34 mouse cellular contexts compared by ENCODE assay signal in the genomic region with DNA sequence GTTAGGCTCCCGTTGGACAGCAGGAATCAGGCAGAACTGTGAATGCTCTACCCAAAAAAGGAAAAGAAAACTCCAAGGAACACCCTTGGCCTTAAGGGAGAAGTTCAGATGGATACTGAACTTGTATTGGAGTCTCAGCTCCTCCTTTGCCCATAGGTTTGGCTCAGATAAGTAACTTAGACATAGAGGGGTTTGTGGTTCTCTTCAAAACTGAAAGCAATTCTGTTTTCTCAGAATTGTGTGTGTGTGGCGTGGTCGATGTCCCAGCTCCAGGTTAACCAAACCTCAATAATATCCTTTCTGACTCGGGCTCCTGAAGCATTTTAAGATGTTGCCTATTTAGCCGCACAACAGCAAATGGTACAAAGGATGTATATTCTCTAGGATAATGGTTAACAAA. TPM values are rescaled to one million over a fixed set of nuclear protein-coding genes. Genes with fewer than 3 reads are reported as not detected.
DNase-seq lines count a peak whose midpoint lies in the region; ATAC-seq and TF ChIP-seq lines count a peak whose summit lies in the region.
"Had no signal": no experiment of that assay in that cellular context is flagged by ENCODE, and none has a peak within 500 bp of the region (broad histone marks: within the 10 kb centered on the region; RNA-seq: fewer than 3 reads in every experiment).

No protein-coding gene starts in this region.

- peaks cover 4% of the 10 kb centered on the region; the same call in 1 of the 2 replicates for H3K36me3 ChIP-seq in spleen, adult 2 months (ENCODE audit: control insufficient read depth, insufficient read depth, low read length)
- H3K36me3 ChIP-seq in forebrain, embryonic 15.5 days: no peaks in the 10 kb centered on the region
- H3K36me3 ChIP-seq: embryonic facial prominence, embryonic 12.5 days; embryonic facial prominence, embryonic 15.5 days; forebrain, embryonic 12.5 days; G1E; heart, embryonic 12.5 days; heart, embryonic 15.5 days; intestine, embryonic 15.5 days had no signal

- H3K9me3 ChIP-seq in forebrain, embryonic 15.5 days: no peaks in the 10 kb centered on the region
- H3K9me3 ChIP-seq: embryonic facial prominence, embryonic 12.5 days; embryonic facial prominence, embryonic 15.5 days; forebrain, embryonic 12.5 days; G1E; heart, embryonic 12.5 days; heart, embryonic 15.5 days; intestine, embryonic 15.5 days had no signal

- peak; percentile 60 for ATAC-seq in activated CD4-positive, CD25-positive, alpha-beta regulatory T cell, adult 4 months
- ATAC-seq in forebrain, embryonic 15.5 days (replicated peaks): no peak
- ATAC-seq: forebrain, embryonic 16.5 days; hindbrain, postnatal 0 days; intestine, embryonic 15.5 days; Patski had no signal

- H3K27me3 ChIP-seq in spleen, adult 2 months (ENCODE audit: control insufficient read depth, insufficient read depth, low read length): no peaks in the 10 kb centered on the region
- no peaks in the 10 kb centered on the region for H3K27me3 ChIP-seq in forebrain, embryonic 15.5 days
- H3K27me3 ChIP-seq: CH12.LX; embryonic facial prominence, embryonic 12.5 days; embryonic facial prominence, embryonic 15.5 days; intestine, embryonic 15.5 days had no signal

- no peak for DNase-seq in spleen, adult 2 months (ENCODE audit: low read depth in 1 of 2, low spot score in 2 of 2)
- no peak for DNase-seq in spleen, postnatal 10 days (ENCODE audit: low spot score in 2 of 2)
- DNase-seq in CD4-positive, CD25-positive, alpha-beta regulatory T cell, adult 2 months (ENCODE audit: low read depth, low spot score): peak; percentile 64
- peak; percentile 75 for DNase-seq in naive thymus-derived CD4-positive, alpha-beta T cell, adult 2 months (ENCODE audit: low read depth)
- DNase-seq in lung, postnatal 14 days: no peak
- DNase-seq in lung, postnatal 36 days: no peak
- DNase-seq: adrenal gland, adult 8-10 months; adrenal gland, postnatal 25 days; B cell, adult 2 months; cerebellum, adult 11-12 months; cerebellum, adult 8-10 months; cerebellum, postnatal 14 days; gastrocnemius, adult 2 months; gastrocnemius, postnatal 14 days; heart, adult 18-20 months; heart, postnatal 14 days; heart, postnatal 4 days; kidney, adult 11 months had no signal

- H3K4me3 ChIP-seq in spleen, adult 2 months (ENCODE audit: extremely low read depth, insufficient read depth, insufficient read length): no peak overlapping the region
- no peak overlapping the region for H3K4me3 ChIP-seq in forebrain, embryonic 15.5 days
- H3K4me3 ChIP-seq: embryonic facial prominence, embryonic 12.5 days; embryonic facial prominence, embryonic 15.5 days; forebrain, embryonic 12.5 days; gastrocnemius, adult 2 months; heart, embryonic 12.5 days; heart, embryonic 15.5 days; intestine, embryonic 15.5 days had no signal

- no peak overlapping the region for H3K4me2 ChIP-seq in forebrain, embryonic 15.5 days (replicated peaks)
- H3K4me2 ChIP-seq: embryonic facial prominence, embryonic 12.5 days; embryonic facial prominence, embryonic 15.5 days; forebrain, embryonic 12.5 days; heart, embryonic 15.5 days; hindbrain, embryonic 14.5 days; intestine, embryonic 15.5 days had no signal

- no peak overlapping the region for H3K9ac ChIP-seq in forebrain, embryonic 15.5 days (replicated peaks)
- H3K9ac ChIP-seq: embryonic facial prominence, embryonic 12.5 days; embryonic facial prominence, embryonic 15.5 days; forebrain, embryonic 12.5 days; heart, embryonic 12.5 days; heart, embryonic 15.5 days; hindbrain, embryonic 14.5 days; intestine, embryonic 15.5 days had no signal

- H3K4me1 ChIP-seq in spleen, adult 2 months (ENCODE audit: control insufficient read depth, insufficient read depth, insufficient read length): no peaks in the 10 kb centered on the region; the same call in 1 of the 2 replicates
- H3K4me1 ChIP-seq in forebrain, embryonic 15.5 days: 0 out of 2 replicates have a peak, but pooled peaks cover 3% of the 10 kb centered on the region
- H3K4me1 ChIP-seq: embryonic facial prominence, embryonic 12.5 days; intestine, embryonic 15.5 days had no signal

- WGBS in spleen, adult 2 months: 41% methylated on average over 5 of the region's 5 CpGs
- 96% methylated on average over 5 of the region's 5 CpGs for WGBS in forebrain, embryonic 15.5 days

- TF ChIP-seq POLR2A in spleen, adult 2 months (IDR thresholded peaks at IDR 0.05; ENCODE audit: low read depth, low read length): no peak

- no peak for TF ChIP-seq CTCF in spleen, adult 2 months (IDR thresholded peaks at IDR 0.05; ENCODE audit: extremely low read depth, insufficient read depth, insufficient read length, insufficient replicate concordance)

- peak overlapping the region; percentile 66; the same call in 1 of the 2 replicates for H3K27ac ChIP-seq in spleen, adult 2 months (ENCODE audit: insufficient read depth, low read length)
- H3K27ac ChIP-seq in forebrain, embryonic 15.5 days (replicated peaks): no peak overlapping the region
- H3K27ac ChIP-seq: embryonic facial prominence, embryonic 12.5 days; embryonic facial prominence, embryonic 15.5 days; forebrain, embryonic 12.5 days; gastrocnemius, adult 2 months; heart, embryonic 15.5 days; hindbrain, embryonic 14.5 days; hindbrain, postnatal 0 days; intestine, embryonic 15.5 days had no signal

RNA-seq across cellular contexts. Expression of a gene that starts 18.2 kb away (rescaled TPM):
- 54.4 and 58.2 TPM in 2 replicates for polyA plus RNA-seq in spleen, adult 2 months (2012; rRNA removed)
- 10 to 100 TPM; 43.4 to 46.5 TPM for polyA plus RNA-seq in activated CD4-positive, CD25-positive, alpha-beta regulatory T cell, adult 4 months (2017; shearing (Covaris generic))
- polyA plus RNA-seq in forebrain, embryonic 15.5 days (2015; fragmentation: Nextera tagmentation; extraction: Ambion mirVana): 0.09 TPM in 1 of 2 replicates, not detected in the other
- polyA plus RNA-seq: forebrain, embryonic 16.5 days; Patski had no signal

RNA-seq across cellular contexts. Expression of a gene that starts 25.7 kb away (rescaled TPM):
- 0.05 TPM in 2 replicates for polyA plus RNA-seq in spleen, adult 2 months (2012; rRNA removed)
- under 1 TPM in 1 of 2 experiments, not detected in 1; 0.38 TPM for polyA plus RNA-seq in activated CD4-positive, CD25-positive, alpha-beta regulatory T cell, adult 4 months (2017; shearing (Covaris generic))
- polyA plus RNA-seq in forebrain, embryonic 15.5 days (2015; fragmentation: Nextera tagmentation; extraction: Ambion mirVana): not detected in 2 replicates
- polyA plus RNA-seq: brain, embryonic 14.5 days; embryonic facial prominence, embryonic 12.5 days; embryonic facial prominence, embryonic 15.5 days; forebrain, embryonic 12.5 days; forebrain, embryonic 16.5 days; G1E; heart, embryonic 12.5 days; heart, embryonic 15.5 days; hindbrain, embryonic 11.5 days; hindbrain, embryonic 14.5 days; hindbrain, postnatal 0 days; intestine, embryonic 15.5 days; Patski had no signal

Comparison
In these comparisons a context has a peak if more than half of its experiments do, and no peak if none do; other contexts are left out.
1. DNase-seq: peak in CD4-positive, CD25-positive, alpha-beta regulatory T cell, adult 2 months (single experiment) and naive thymus-derived CD4-positive, alpha-beta T cell, adult 2 months (single experiment); none in spleen, adult 2 months (0 of 2), spleen, postnatal 10 days (0 of 2), lung, postnatal 14 days (single experiment) and lung, postnatal 36 days (single experiment).
2. RNA of a gene that starts 18.2 kb away (polyA plus RNA-seq): 54.4 to 58.2 TPM in spleen, adult 2 months and 43.4 to 46.5 TPM in activated CD4-positive, CD25-positive, alpha-beta regulatory T cell, adult 4 months; 0.09 TPM in forebrain, embryonic 15.5 days; every median in the first group is over 10 times any median in the second.